Mouse (Mus musculus) adipose tissue, adult 10 weeks (tissue): ENCODE results near the gene Itga6. TPM values are rescaled to one million over a fixed set of nuclear protein-coding genes. Genes with fewer than 3 reads are reported as not detected.

Source experiments
- polyA plus RNA-seq: library from polyadenylated mRNA; stranded (reverse); fragments of 350-450 nt; fragmentation: Illumina TruSeq; extraction: RNeasy Lipid Tissue Mini Kit (QIAGEN cat#74804); gene quantifications from one replicate; pipeline ENCODE4 v1.2.3, GENCODE M21; 2014; ENCODE audit warnings: low read depth, low replicate concordance

Itga6 gene
- polyA plus RNA-seq: 64.0 TPM

GRCm38 (mm10) chr2:71745610-71746374, at the start of gene Itga6:
Gene Itga6, plus strand, starts transcription at chr2:71745616.

GRCm38 (mm10) chr2:71872801-71873443, 127.5 kb downstream of the Itga6 start, which contains the start of gene Pdk1:
Gene Pdk1, plus strand, starts transcription at chr2:71873224.

Other genes with a start within 250 kb of the Itga6 start
- not detected for gene Dlx1, start 217.5 kb upstream of the Itga6 start, polyA plus RNA-seq
- not detected for gene Dlx2, start 198.9 kb upstream of the Itga6 start, polyA plus RNA-seq
- gene Pdk1, start 127.6 kb downstream of the Itga6 start, polyA plus RNA-seq: 55.7 TPM
- gene Rapgef4, start 235.6 kb downstream of the Itga6 start, polyA plus RNA-seq: 5.2 TPM